Mouse (Mus musculus) lung, embryonic 16.5 days (tissue): ENCODE data around the gene Clmn. TPM values are rescaled to one million over a fixed set of nuclear protein-coding genes. Genes with fewer than 3 reads are reported as not detected.

ENCODE experiments used
- ATAC-seq: fragments of 200-750 bp; cut with Nextera tagmentation; 2 replicates; pipeline ENCODE4 v1.8.0; 2017; ENCODE audit warnings: low read depth, mild to moderate bottlenecking, moderate library complexity
- H3K27ac ChIP-seq: fragments of 300-500 bp; sonication (generic); 2 replicates; pipeline ENCODE4 v1.5.1; 2014; ENCODE audit warnings: mild to moderate bottlenecking, control low read depth, low read length
- H3K27me3 ChIP-seq: fragments of 300-500 bp; sonication (generic); 2 replicates; pipeline ENCODE4 v1.6.1; 2014; ENCODE audit warnings: low read depth, low read length, mixed read lengths; ENCODE audit not compliant: control insufficient read depth, insufficient read depth
- H3K36me3 ChIP-seq: fragments of 300-500 bp; sonication (generic); 2 replicates; pipeline ENCODE4 v1.6.1; 2014; ENCODE audit warnings: low read length; ENCODE audit not compliant: control insufficient read depth, insufficient read depth
- H3K4me1 ChIP-seq: fragments of 300-500 bp; sonication (generic); replicated peaks from 2 replicates; pipeline ENCODE4 v1.6.1; 2014; ENCODE audit warnings: low read length, mixed read lengths; ENCODE audit not compliant: control insufficient read depth, insufficient read depth
- H3K4me2 ChIP-seq: fragments of 300-500 bp; sonication (generic); 2 replicates; pipeline ENCODE4 v1.6.1; 2014; ENCODE audit warnings: low read depth, low read length, control low read depth
- H3K4me3 ChIP-seq: fragments of 300-500 bp; sonication (generic); 2 replicates; pipeline ENCODE4 v1.5.1; 2014; ENCODE audit warnings: mild to moderate bottlenecking, low read length, control low read depth
- H3K9ac ChIP-seq: fragments of 300-500 bp; sonication (generic); 2 replicates; pipeline ENCODE4 v1.6.1; 2014; ENCODE audit warnings: low read length, control low read depth
- H3K9me3 ChIP-seq: fragments of 300-500 bp; sonication (generic); 2 replicates; pipeline ENCODE4 v1.6.1; 2016; ENCODE audit warnings: low read length; ENCODE audit not compliant: control insufficient read depth
- WGBS: fragments of 180-500 bp; shearing (Covaris S2); extraction: QIAGEN DNeasy Blood & Tissue Kit; methylation state at CpG from one replicate; pipeline ENCODE4 v1.1.7; 2014; 5-methylcytosine and 5-hydroxymethylcytosine counted together
- polyA plus RNA-seq: library from polyadenylated mRNA; unstranded; fragments of >200 nt; fragmentation: Nextera tagmentation; extraction: Ambion mirVana; gene quantifications from 2 replicates; pipeline ENCODE4 v1.2.1, GENCODE M21; 2015

The Clmn gene
- polyA plus RNA-seq, 1 experiment from 2014 or later, result 3.4 TPM

DNA sequence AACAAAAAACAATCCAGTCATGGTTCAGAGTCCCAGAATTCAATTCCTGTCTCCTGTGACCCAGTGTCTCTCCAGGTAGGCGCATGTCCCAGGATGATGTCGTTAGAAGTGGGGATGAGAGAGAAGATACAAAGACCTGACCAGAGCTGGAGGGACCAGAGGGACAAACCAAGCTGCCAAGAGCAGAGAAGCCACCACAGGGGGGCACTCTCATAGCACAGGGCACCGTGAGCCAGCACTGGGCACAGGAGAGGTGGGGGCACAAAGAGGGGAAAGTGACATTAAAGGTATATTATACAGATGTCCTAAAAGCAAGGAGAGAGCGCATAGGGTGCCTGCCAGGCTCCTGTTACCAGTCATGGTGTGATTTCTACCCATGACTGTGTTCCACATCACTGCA lies 25.9 kb downstream of the Clmn start:
- WGBS, result 55% methylated on average over 4 of the region's 4 CpGs
- ATAC-seq, result no peak
- no peaks in the 10 kb centered on the region for H3K9me3 ChIP-seq

GRCm38 (mm10) chr12:104838462-104838861 lies 26.4 kb downstream of the Clmn start:
- no peak overlapping the region for H3K9ac ChIP-seq
- H3K4me3 ChIP-seq, result no peak overlapping the region
- H3K4me1 ChIP-seq, result peaks cover 2% of the 10 kb centered on the region; the same call in 1 of the 2 replicates
- no peak overlapping the region for H3K27ac ChIP-seq
- no peaks in the 10 kb centered on the region for H3K27me3 ChIP-seq
- no peak for ATAC-seq
- no peaks in the 10 kb centered on the region for H3K36me3 ChIP-seq
- H3K9me3 ChIP-seq, result no peaks in the 10 kb centered on the region
- no peak overlapping the region for H3K4me2 ChIP-seq

More for the DNA sequence above, 25.9 kb downstream of the Clmn start:
- H3K36me3 ChIP-seq, result no peaks in the 10 kb centered on the region
- no peaks in the 10 kb centered on the region for H3K27me3 ChIP-seq
- no peak overlapping the region for H3K27ac ChIP-seq
- no peak overlapping the region for H3K4me2 ChIP-seq
- H3K4me1 ChIP-seq, result no peaks in the 10 kb centered on the region; the same call in 1 of the 2 replicates
- no peak overlapping the region for H3K9ac ChIP-seq
- H3K4me3 ChIP-seq, result no peak overlapping the region

DNA sequence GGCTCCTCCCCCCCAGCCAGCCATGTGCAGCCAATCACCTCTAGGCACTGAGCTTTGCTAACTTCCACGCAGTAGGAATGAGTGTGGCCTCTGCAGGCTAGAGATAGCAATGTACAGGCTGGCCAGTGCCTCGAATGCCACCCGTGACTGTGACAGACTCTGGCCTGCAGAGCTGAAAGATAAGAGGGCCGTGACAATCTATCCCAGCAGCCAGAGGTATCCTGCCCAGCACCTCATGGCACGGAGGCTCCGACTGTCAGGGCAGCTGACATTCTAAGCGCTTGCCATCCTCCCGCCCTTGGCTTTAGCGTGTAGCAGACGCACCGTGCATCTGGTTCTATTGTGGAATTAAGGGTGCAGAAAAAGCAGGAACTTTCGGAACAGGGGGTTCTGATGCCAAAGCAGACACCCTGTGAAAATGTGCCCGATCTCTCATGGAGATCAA lies 26.9 kb downstream of the Clmn start:
- H3K27ac ChIP-seq, result no peak overlapping the region
- no peak overlapping the region for H3K4me3 ChIP-seq
- ATAC-seq, result no peak
- H3K4me1 ChIP-seq, result peaks cover 2% of the 10 kb centered on the region; the same call in 1 of the 2 replicates
- no peak overlapping the region for H3K4me2 ChIP-seq
- H3K9ac ChIP-seq, result no peak overlapping the region
- no peaks in the 10 kb centered on the region for H3K9me3 ChIP-seq
- whole genome bisulfite sequencing, result 59% methylated on average over 13 of the region's 13 CpGs
- H3K27me3 ChIP-seq, result no peaks in the 10 kb centered on the region
- H3K36me3 ChIP-seq, result no peaks in the 10 kb centered on the region

- Histone ChIP-seq H3K27ac (no peak overlapping the region), H3K9me3 (no peaks in the 10 kb centered on the region), H3K4me3 (no peak overlapping the region), H3K4me1 (peaks cover 2% of the 10 kb centered on the region; the same call in 1 of the 2 replicates), H3K36me3 (no peaks in the 10 kb centered on the region), H3K9ac (no peak overlapping the region), H3K27me3 (no peaks in the 10 kb centered on the region), H3K4me2 (no peak overlapping the region)
- 70% methylated on average over 2 of the region's 2 CpGs for WGBS
- peak; percentile 63 for ATAC-seq
Measured at GRCm38 (mm10) chr12:104837111-104837837, 27.6 kb downstream of the Clmn start.

GRCm38 (mm10) chr12:104836230-104836629 lies 28.6 kb downstream of the Clmn start:
- Histone ChIP-seq H3K9me3 (no peaks in the 10 kb centered on the region), H3K36me3 (no peaks in the 10 kb centered on the region), H3K27me3 (no peaks in the 10 kb centered on the region), H3K4me2 (no peak overlapping the region), H3K27ac (no peak overlapping the region), H3K4me1 (peaks cover 2% of the 10 kb centered on the region; the same call in 1 of the 2 replicates), H3K4me3 (no peak overlapping the region), H3K9ac (no peak overlapping the region)
- ATAC-seq, result no peak
- WGBS, result 89% methylated on average over 6 of the region's 6 CpGs

- no peak overlapping the region for H3K4me3 ChIP-seq
- H3K27ac ChIP-seq, result no peak overlapping the region
- H3K27me3 ChIP-seq, result no peaks in the 10 kb centered on the region
- H3K36me3 ChIP-seq, result no peaks in the 10 kb centered on the region
- peaks cover 2% of the 10 kb centered on the region; the same call in 1 of the 2 replicates for H3K4me1 ChIP-seq
- H3K9me3 ChIP-seq, result no peaks in the 10 kb centered on the region
- H3K9ac ChIP-seq, result no peak overlapping the region
- WGBS, result 59% methylated on average over 19 of the region's 19 CpGs
- no peak overlapping the region for H3K4me2 ChIP-seq
- no peak for ATAC-seq
Measured at GRCm38 (mm10) chr12:104835369-104836094, 29.3 kb downstream of the Clmn start.

GRCm38 (mm10) chr12:104834772-104835171 lies 30.1 kb downstream of the Clmn start:
- Histone ChIP-seq H3K27me3 (no peaks in the 10 kb centered on the region), H3K4me1 (peaks cover 3% of the 10 kb centered on the region; the same call in 1 of the 2 replicates), H3K9me3 (no peaks in the 10 kb centered on the region), H3K4me3 (no peak overlapping the region), H3K4me2 (no peak overlapping the region), H3K27ac (no peak overlapping the region), H3K36me3 (no peaks in the 10 kb centered on the region), H3K9ac (no peak overlapping the region)
- no peak for ATAC-seq
- whole genome bisulfite sequencing, result 58% methylated on average over 4 of the region's 4 CpGs

DNA sequence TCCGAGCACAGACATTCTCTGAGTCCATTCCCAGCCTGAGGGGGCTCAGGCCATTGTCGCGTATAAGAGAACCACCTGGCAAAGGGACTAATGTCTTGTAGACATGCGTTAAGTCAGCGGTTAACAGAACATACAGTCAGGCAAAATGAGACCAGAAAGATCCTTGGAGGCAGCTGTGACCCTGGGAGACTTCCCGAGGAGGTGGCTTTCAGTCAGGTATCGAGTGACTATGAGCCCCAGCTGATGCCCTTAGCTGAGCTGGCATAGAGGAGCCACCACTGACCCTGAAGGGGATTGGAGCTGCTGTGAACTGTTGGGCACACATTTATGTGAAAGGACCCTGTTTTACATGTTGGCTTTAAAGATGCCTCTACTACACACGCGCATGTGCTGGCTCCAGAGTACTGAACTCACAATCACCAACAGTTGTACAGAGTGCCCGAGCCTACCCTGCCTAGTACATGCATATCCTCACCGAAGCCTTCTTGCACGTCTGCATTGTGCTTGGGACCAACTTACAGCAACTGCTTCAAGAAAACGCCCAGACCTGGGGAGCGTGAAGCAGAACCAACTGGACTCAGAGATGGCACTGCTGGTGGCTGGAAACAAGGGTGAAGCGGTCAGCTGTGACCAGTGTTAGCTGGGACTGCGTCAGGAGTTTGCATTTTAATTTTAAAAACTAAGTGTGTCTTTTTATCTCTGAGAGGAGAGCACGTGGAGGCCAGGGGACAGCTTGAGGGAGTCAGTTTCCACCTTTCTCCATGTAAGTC lies 34.0 kb downstream of the Clmn start:
- no peak for ATAC-seq
- no peak overlapping the region for H3K4me3 ChIP-seq
- no peaks in the 10 kb centered on the region for H3K36me3 ChIP-seq
- H3K27ac ChIP-seq, result no peak overlapping the region
- H3K27me3 ChIP-seq, result no peaks in the 10 kb centered on the region
- no peak overlapping the region for H3K9ac ChIP-seq
- no peaks in the 10 kb centered on the region for H3K9me3 ChIP-seq
- H3K4me1 ChIP-seq, result 0 out of 2 replicates have a peak, but pooled peaks cover 9% of the 10 kb centered on the region
- no peak overlapping the region for H3K4me2 ChIP-seq
- WGBS, result 79% methylated on average over 17 of the region's 17 CpGs

DNA sequence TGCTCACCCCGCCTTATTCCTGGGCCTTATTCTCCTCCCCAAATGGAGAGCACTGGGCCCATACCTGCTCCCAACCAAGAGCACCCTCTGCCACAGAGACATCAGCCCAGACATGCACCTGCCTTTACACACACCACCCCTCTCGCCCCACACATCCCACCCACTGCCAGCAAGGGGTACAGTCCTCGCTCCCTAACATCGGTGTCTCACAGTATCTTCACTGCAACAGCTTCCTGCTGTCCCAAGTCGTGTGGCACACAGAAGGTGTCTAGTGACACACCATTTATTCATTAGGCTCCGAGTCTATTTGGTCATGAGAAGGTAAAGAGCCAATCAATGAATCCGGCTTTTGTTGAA lies 34.6 kb downstream of the Clmn start:
- no peak for ATAC-seq
- H3K36me3 ChIP-seq, result no peaks in the 10 kb centered on the region

More for the DNA sequence above, 34.6 kb downstream of the Clmn start:
- 62% methylated on average over 7 of the region's 7 CpGs for WGBS
- H3K9ac ChIP-seq, result no peak overlapping the region
- no peaks in the 10 kb centered on the region for H3K9me3 ChIP-seq
- no peak overlapping the region for H3K4me3 ChIP-seq
- peaks cover 10% of the 10 kb centered on the region for H3K4me1 ChIP-seq
- no peak overlapping the region for H3K4me2 ChIP-seq
- H3K27me3 ChIP-seq, result no peaks in the 10 kb centered on the region
- H3K27ac ChIP-seq, result no peak overlapping the region
